Mouse (Mus musculus): ENCODE results near the gene Pja2. TPM values are rescaled to one million over a fixed set of nuclear protein-coding genes. Genes with fewer than 3 reads are reported as not detected.

Pja2 gene
- polyA plus RNA-seq, 1 experiment = 1.8 TPM

DNA sequence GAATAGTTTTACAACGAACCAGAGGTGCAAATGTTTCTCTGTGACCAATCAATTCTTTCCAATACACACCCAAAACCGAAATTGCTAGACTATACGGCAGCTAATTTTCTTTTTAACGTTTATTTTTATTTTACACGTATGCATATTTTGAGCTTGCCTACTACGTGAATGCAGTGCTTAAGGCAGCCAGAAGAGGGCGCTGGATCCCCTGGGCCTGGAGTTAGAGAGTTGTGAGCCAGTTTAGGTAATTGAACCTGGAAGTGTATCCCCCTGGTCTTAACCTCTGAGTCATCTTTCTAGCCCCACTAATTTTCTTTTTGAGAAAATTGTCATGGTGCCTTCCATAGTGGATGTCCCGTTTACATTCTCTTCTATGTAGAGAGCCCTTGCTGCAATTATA lies 100.5 kb downstream of the Pja2 start:
- no peak for TF ChIP-seq GATA1 (IDR thresholded peaks at IDR 0.05; ENCODE audit: low read length)
